Mouse (Mus musculus) urinary bladder, postnatal 36 days (tissue): ENCODE measurements around the gene Foxa2.

Source experiments
- DNase-seq, 2 experiments: peaks; one replicate each; pipeline ENCODE4 v3.0.0; 2022; ENCODE audit warnings: low spot score in 2 of 2, mixed read lengths in 1 of 2

The Foxa2 gene

DNA sequence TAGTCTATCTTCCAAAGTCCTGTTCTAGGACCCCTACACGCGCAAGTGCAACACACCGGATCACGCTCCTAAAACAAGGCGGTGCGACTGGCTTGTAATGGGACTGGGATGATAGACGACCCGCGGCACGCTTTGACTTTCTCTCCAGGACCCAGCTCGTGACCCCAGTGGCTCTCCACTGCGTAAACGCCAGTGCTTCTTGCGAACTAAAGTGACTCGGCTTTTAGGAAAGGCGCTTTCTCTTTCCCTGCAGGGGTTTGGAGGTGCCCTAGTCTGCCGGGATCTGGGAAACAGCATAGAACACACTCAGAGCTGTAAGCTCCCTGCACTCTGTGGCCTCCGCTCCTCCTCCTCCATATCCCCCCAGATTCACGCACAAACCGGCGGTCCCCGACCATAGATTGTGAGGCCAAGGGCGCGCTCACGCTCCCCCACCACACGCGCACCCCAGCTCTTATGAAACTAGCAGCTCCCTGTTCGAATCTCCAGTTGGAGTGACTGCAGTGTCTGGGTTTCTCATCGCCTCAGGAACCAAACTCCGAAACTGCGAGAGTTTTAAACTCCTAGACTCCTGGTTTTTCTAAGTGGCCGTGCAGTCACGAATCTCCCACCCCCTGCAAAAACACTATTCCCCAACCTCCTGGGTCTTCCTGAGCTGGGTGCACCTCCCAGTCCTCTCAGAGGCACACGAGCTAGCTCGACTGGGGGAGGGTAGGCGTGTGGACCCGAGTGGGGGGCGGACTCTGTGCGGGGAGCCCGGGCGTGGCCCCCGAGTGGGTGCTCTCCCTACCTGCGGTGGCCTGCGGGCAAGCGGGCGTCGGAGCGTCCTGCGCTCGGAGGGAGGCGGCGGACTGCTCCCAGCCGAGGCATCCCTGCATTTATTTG, 7.2 kb downstream of the Foxa2 start:
- no peak for DNase-seq

DNA sequence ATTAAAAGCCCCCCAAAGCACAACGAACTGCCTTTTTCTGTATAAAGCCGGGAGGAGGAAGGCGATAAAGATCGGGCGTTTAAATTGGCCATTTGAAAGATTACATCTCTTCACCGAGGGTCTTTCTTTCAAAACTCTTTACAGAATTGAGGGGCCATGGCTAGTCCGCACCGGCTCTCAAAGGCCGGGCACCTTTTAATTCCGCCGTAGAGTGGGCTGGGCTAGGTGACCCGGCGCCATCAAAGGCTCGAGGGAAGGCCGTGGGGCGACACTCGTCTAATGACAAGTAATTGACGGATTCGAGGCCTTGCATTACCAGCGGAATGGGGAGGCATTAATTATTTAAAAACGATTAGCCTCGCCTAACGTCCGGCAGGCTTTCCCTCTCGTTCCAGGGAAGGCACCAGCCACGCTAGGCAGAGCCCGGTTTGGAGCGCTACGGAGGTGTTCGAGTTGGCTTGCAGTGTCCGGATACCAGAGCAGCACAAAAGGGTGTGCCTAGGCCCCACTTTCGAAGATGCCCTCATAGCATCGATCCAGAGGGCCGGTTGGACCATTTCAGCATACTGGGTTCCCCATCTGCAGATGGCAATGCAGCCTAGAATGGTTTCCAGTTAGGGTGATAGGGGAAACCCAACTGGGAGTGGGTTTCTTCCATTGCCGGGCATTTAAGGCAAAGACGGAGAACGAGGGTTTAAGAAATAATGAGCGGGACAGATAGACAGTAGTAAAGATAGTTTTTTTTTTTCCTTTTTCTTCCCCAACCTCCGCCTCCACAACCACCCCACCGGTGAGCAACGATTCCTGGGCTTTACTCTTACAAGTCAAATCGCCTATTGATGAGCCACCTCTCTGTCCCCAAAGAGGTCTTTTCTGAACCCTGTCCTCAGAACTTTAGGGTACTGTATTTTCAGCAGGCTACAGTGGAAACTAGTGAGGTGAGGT, 8.1 kb downstream of the Foxa2 start:
- no peak for DNase-seq

DNA sequence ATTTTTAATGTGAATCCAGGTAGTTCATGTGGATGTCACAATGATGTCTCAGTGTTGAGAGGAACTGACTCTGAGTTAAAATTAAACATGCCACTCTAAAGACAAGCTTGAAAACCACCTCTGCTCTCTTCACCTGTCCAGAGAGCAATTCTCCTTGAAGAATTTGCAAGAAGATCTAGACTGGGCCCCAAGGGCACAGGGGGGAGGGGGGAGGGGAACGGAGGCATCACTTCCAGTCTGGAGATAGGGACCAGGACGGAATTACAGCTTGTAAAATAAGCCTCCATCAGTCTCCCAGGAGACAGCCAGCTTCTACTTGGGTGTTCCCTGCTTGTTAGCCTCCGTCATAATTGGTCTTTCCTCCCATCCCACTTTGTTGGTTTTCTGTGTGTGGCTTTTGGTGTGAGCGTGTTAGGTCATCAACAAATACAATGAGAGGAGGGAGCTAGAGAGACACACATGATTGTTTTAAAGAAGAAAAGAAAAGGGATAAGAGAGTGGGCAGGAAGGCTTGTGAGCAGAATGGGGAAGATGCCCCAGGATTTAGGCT, 10.1 kb downstream of the Foxa2 start:
- DNase-seq: no peak

DNA sequence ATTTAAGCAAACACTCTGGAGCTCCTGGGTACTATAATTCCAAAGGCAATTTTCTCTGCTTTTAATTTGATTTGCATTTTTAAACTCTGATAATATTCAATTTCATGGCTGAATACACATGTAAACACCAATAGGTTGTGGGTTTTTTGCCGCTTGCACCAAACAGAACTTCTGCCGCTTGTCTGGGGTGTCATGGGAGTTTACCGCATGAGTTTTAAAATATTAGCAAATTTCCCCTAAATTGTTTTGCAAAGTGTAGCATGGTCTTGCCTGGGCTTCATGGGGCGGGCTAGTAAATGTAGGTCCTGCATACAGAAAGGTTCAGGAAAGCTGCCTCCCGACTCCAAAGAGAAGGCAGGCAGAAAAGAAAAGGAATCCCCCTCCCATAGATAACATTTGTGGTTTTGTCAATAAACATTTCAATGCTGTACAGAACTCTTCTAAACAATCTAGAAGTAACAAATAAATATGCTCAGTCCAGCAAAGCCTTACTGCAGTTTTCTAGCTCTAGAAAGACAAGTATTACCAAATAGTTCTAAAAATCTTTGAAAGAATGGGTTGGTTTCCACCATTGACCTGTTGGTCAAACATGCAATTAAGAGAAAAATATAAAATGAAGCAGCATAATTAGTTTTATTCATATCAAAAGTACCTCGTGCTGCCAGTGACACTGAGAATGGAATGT, 15.6 kb downstream of the Foxa2 start:
- DNase-seq: no peak

DNA sequence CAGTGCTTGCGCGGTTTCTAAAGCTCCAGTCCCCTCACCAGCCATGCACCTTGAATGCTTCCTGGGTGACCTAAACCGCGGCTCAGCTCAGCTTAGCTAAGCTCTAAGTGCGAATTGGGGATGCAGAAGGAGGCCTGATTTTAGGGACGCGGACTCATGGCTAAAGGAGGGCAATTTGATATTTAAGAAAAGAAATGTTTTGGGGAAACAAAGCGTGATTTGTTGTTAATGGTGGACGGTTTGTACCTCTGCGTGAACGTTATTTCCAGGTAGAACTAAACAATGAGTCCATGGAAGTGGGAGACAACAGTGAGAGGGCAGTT, 16.2 kb downstream of the Foxa2 start:
- no peak for DNase-seq

DNA sequence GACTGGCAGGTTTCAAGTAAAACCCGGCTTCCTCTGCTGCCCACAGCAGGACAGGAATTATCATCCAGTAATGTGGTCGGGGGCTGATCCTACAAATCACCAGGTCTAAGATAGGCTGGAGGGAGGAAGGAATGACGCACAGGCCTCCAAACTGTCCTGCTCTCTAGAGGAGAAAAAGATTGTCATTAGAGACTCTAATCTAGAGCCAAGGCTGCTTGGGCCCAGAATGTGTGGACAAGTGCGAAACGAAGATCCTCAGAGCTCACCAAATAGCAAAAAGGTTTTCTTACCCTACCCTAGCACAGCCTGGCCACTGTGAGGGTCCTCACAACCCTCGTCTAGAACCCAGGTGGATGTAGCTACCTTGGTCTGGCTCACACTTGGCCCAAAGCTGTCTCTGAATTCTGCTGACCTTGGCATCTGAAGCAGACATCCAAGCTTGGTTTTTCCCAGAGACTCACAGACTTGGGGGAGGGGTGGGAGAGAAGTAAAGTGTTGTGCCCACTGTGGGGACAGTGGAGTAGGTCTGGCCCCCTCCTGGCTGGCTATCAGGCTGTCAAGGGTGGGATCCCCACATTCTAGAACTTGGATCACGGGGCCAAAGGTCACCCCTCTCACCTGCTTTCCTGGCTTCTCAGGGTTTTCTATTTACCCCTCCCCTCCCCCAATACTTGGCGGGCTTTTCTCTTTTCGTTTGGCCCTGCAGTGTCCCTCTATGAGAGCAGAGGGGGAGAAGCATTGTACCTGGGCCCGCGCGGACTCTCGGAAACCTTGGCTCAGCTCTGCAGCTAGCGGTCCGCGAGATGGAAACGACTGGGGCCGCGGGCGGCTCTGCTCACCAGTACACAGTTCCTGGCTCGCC, 16.8 kb downstream of the Foxa2 start:
- DNase-seq: no peak

DNA sequence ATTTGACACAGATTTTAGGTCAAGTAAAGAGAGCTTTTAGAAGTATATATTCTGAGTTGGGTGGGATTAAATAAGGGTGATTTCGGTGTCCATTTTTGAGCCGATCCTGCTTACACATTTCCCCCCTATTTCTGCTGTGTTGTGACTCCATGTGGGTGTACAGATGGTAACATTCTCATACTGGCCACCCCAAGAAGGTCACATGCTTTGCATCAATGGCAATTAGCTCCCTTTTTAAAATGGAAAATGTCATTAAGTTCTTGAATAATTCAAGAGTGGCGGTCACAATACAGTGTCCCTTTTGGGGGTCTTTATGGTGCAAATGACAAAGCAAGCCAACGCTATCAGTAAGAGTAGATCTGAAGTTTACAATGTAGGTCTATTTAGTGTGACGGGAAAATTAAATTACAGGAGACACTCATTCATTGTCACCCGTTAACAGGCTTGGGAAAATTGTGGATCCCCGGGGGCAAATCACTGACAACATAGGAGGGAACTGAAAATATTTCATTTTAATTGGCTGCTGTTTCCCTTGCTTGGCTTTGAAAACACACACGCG, 17.6 kb downstream of the Foxa2 start:
- DNase-seq: no peak

DNA sequence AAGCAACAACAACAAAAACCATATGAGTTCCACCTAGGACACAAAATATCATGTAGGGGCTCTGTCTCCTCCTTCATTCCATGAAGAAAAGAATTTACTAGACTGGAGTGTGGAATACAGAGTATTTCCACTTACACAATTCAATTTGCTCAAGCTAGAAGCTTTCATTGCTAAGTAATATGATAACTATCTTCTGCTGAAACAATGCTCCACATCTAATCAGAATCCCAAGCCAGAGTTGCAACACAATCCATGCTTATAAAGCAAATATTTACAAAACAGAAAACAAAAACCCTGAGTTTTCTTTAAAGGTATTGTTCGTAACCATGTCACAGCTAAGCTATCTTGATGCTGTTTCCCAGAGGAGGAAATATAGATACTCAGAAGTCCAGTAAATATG, 20.4 kb downstream of the Foxa2 start:
- DNase-seq: no peak

DNA sequence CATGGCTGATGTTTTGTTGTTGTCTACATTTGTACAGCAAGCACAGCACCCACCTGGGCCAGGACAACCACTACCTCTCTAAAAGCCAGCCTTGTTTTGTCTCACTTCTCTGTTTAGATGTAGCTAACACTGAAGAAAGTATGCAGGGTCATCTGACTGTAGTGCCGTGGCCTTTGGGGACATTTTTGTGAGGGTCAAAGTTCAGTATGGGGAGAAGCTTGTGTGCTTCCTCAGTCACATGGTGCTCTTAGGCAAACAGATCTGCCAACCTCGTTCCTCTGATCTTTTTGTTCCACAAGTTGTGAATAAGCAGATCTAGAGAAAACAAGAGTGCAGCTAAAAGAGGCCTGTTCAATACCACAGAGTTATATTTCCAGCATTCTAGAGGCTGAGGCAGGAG, 21.3 kb downstream of the Foxa2 start:
- DNase-seq: no peak

DNA sequence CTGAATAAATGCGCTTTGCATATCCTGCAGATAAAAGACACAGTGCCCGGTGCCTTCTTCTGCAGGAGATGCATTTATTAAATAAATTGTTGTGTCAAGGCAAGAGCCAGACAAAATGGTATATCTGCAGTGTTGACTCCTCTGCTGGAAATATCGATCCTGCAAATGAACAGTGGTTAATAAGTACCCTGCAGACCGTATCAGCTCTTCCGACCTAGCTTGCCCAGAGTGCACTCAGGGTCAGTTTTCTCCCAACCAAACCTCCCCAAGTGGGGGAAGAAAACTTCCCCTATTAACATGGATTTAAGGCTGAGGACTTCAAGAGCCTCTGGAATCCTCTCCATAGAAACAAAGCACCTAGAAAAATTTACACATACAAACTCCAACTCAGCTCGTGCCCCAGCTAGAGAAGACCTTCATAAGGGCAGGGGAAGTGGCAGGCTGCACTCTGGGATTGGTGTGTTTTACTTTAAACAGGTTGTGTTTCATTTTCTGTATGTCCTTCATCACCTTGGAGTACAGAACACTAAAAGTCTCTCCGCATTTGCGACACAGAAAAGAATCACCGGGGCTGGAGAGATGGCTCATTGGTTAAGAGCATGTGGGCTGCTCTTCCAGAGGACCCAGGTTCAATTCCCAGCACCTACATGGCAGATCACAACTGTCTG, 22.4 kb downstream of the Foxa2 start:
- no peak for DNase-seq

DNA sequence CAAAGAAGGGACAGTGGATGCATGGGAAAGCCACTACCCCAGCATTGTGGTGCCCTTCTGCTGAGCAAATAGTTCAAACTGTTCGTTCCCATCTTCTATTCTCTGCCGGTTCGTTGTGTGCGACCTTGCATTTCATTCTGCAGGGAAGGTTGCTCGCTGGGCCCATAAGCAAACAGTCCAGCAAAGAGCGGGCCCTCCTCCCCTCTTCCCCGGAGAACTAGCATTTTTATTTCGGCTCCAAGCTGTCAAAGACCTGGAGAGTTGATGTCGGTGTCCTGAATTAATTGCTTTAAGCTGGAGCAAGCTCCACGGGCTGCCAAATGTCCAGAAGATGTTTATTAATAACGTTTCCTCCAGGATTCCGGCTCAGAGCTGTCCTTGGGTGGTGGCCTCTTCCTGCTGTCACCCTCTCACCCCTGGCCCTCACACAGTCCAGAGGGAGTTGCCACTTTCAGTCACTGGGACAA, 23.4 kb downstream of the Foxa2 start:
- no peak for DNase-seq

DNA sequence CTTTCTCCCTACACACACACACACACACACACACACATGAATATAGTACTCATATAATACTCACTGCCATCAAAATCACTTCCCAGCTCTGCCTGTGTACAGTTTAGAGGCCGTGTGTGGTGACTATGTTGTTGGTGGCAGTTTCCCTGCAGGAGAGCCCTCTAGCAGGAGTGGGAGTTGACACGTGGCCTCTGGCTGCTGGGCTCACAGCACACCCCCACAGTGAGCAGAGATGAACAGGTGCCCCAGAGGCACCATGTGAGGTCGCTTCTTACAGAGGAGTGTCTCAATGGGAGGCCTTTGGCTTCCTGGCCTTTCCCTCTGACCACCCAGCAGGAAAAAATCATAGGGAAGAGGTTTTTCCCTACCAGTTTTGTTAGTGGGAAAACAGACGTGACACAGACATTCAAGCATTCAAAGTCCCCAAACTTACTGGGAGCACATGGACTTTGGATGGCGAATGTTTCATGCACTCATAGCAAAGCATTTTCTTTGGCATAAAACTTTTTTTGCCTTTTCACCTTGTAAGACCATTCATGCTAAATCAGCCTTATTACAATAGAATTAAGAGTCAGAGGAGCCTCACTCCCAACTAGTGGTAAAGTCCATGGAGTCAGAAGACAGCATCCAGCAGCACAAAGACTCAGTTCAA, 24.7 kb downstream of the Foxa2 start:
- no peak for DNase-seq

DNA sequence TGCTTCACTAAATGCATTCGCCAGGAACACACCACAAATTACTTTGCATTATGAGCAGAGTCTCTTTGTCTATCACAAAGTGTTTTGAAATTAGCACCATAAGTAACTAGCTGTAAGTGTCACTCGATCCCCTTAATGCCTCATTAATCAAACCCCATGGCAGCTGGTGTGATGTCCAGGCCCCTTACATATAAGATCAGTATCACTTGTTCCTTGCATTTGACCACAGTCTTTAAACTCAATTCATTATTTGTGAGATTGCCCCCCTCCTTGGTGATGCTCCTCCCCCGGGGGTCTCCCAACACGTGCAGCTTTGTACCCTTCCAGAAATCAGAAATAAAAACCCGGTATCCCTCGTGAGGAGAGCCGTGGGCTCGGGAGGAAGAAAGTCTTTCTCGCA, 25.8 kb downstream of the Foxa2 start:
- no peak for DNase-seq

DNA sequence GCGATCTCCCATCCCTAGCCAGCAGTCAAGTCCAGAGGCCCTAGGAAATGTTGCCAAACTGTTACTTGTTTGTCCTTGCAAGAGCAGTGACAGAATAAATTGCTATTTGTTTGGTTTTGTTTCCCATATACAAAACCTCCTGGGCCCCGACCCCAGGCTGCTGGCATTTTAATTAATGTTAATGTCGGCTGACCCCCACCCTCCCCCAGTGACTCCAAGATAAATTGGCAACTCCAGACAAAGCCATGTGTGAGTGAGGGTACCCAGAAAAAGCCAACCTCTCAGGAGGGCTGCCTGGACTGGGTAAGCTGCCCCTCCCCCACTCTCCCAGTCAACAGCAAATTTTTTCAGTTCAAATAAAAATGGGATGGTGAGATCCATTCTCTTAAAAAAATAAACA, 26.6 kb downstream of the Foxa2 start:
- no peak for DNase-seq

DNA sequence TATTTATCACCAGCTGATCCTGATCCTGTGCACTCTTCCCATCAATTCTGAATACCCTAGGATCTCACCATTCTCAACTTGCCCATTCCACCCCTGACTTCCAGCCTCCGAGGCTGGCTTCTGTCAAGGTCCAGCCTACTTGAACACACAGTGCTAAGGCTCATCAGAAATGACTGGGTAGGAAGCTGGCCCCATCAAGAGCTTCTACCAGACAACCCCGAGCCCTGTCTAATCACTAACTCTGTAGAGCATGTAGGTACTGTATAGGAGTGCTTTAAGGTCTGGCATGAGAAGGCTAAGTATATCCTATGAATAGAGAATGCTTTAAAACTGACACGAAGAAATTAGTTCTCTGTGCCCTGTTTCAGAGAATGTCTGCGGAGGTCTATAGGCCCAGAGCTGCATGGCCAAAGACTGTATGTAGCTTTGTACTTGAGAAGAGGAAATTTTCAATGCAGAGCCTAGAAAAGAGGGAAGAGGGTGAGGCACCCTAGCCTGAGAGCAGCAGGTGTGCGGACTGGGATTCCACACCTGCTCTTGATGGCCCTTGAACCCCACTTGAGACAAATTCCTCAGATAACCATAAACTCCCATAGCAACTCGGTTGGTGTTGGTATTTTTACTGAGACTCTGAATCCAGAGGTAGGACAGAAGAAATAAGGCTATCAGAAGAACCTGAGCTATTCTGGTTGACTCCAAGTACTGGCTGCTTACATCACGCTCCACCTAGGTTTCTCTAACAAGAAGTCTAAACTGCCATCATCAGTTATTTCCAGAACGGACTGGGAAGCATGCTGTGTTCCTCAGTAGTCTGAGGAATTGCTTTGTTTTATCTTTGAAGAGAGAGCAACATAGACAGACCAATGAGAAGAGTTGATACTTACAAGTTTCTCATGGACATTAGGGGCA, 28.7 kb downstream of the Foxa2 start:
- DNase-seq: no peak

DNA sequence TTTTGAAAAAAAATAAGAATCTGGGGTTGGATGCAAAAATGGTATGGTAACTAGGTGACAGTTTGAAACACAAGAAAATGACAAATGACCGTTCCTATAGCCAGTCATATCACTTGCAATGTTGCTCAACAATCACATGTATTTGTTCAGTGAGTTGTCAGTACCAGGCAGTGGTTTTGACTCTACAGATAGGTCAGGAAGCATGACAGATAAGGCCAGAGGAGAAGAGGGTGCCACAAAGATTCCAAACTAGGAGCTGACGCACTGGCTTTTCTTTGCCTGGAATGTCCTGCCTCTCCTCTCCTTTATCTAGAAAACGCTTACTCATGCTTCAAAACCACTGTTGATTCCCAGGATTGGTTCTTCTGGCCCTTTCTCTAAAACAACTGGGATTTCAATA, 33.4 kb downstream of the Foxa2 start:
- no peak for DNase-seq

DNA sequence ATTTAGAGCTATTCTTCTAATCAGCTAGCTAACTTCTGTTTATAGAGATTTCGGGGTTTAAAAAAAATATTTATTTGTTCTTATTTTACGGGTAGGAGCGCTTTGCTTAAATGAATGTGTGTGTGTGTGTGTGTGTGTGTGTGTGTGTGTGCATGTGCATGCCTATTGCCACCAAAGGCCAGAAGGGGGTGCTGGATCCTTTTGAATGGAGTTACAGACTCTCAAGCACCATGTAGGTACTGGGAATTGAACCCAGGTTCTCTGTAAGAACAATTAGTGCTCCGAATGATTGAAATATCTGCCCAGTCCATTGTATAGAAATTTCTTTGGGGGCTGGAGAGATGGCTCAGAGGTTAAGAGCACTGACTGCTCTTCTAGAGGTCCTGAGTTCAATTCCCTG, 37.7 kb downstream of the Foxa2 start:
- DNase-seq: no peak
